Mouse (Mus musculus): ENCODE measurements around the gene BC028528.

BC028528 gene

GRCm38 (mm10) chr3:95850611-95851010, 41.2 kb downstream of the BC028528 start:
- in situ Hi-C loops (cut with MboI; ENCODE audit: unreplicated experiment in 2 of 2) = loop anchor here in 1 of 2 experiments (5.0 kb wide), 1 partner anchor 343 kb away; no protein-coding TSS in a partner anchor

GRCm38 (mm10) chr3:95842503-95843214, 49.1 kb downstream of the BC028528 start:
- in situ Hi-C loops (cut with MboI; ENCODE audit: unreplicated experiment in 2 of 2) = no loop called here

GRCm38 (mm10) chr3:95839250-95839649, 52.6 kb downstream of the BC028528 start:
- in situ Hi-C loops (cut with MboI; ENCODE audit: unreplicated experiment in 2 of 2) = no loop called here

Measured in v-Abl transformed pro-B cells (cell line).